Mouse (Mus musculus): ENCODE data around the gene Smyd1.
"Not testable (repeated sequence)": the region's sequence is repeated elsewhere in the genome, so short reads cannot be mapped to it uniquely, and the experiment has no call there.

Gene Smyd1

GRCm38 (mm10) chr6:71324816-71325215, 2.8 kb upstream of the Smyd1 start:
- no peak for DNase-seq (ENCODE audit: low read depth)

- DNase-seq (ENCODE audit: low read depth): no peak
These were observed 473 bp upstream of the Smyd1 start, which contains the start of gene Cd8b1 for GRCm38 (mm10) chr6:71322491-71322921. Gene Cd8b1 (plus strand): TSS chr6:71322788.

GRCm38 (mm10) chr6:71307486-71307885, 14.5 kb downstream of the Smyd1 start:
- DNase-seq (ENCODE audit: low read depth): no peak

- DNase-seq (ENCODE audit: low read depth): no peak
These were observed 19.8 kb downstream of the Smyd1 start for GRCm38 (mm10) chr6:71302097-71302731.

- DNase-seq (ENCODE audit: low read depth): no peak
These were observed 23.3 kb downstream of the Smyd1 start for GRCm38 (mm10) chr6:71298751-71299150.

GRCm38 (mm10) chr6:71298051-71298450, 24.0 kb downstream of the Smyd1 start:
- no peak for DNase-seq (ENCODE audit: low read depth)

- no peak for DNase-seq (ENCODE audit: low read depth)
These were observed 26.7 kb downstream of the Smyd1 start for GRCm38 (mm10) chr6:71295303-71295702.

GRCm38 (mm10) chr6:71293509-71293908, 28.5 kb downstream of the Smyd1 start:
- DNase-seq (ENCODE audit: low read depth): no peak

- DNase-seq (ENCODE audit: low read depth): peak; percentile 11
These were observed 42.6 kb downstream of the Smyd1 start for GRCm38 (mm10) chr6:71279418-71279817.

- DNase-seq (ENCODE audit: low read depth): no peak
These were observed 47.4 kb downstream of the Smyd1 start for GRCm38 (mm10) chr6:71274621-71275020.

GRCm38 (mm10) chr6:71273715-71274114, 48.3 kb downstream of the Smyd1 start:
- DNase-seq (ENCODE audit: low read depth): no peak

GRCm38 (mm10) chr6:71272316-71272741, 49.7 kb downstream of the Smyd1 start:
- DNase-seq (ENCODE audit: low read depth): peak; percentile 9

GRCm38 (mm10) chr6:71271389-71272315, 50.4 kb downstream of the Smyd1 start, which contains the start of gene Krcc1:
Gene Krcc1 (plus strand): TSS chr6:71271677.
- peak; percentile 96 for DNase-seq (ENCODE audit: low read depth)

- no peak for DNase-seq (ENCODE audit: low read depth)
These were observed 51.0 kb downstream of the Smyd1 start for GRCm38 (mm10) chr6:71271057-71271388.

- peak; percentile 26 for DNase-seq (ENCODE audit: low read depth)
These were observed 51.6 kb downstream of the Smyd1 start for GRCm38 (mm10) chr6:71270301-71271056.

- not testable (repeated sequence) for DNase-seq (ENCODE audit: low read depth)
These were observed 52.4 kb downstream of the Smyd1 start for GRCm38 (mm10) chr6:71269686-71270050.

- no peak for DNase-seq (ENCODE audit: low read depth)
These were observed 52.9 kb downstream of the Smyd1 start for GRCm38 (mm10) chr6:71268929-71269685.

GRCm38 (mm10) chr6:71267603-71268002, 54.4 kb downstream of the Smyd1 start:
- DNase-seq (ENCODE audit: low read depth): not testable (repeated sequence)

- no peak for DNase-seq (ENCODE audit: low read depth)
These were observed 59.7 kb downstream of the Smyd1 start for GRCm38 (mm10) chr6:71262142-71262833.

GRCm38 (mm10) chr6:71261060-71261459, 61.0 kb downstream of the Smyd1 start:
- DNase-seq (ENCODE audit: low read depth): no peak

- DNase-seq (ENCODE audit: low read depth): no peak
These were observed 61.9 kb downstream of the Smyd1 start for GRCm38 (mm10) chr6:71260051-71260640.
